Mouse (Mus musculus): Measurements from ENCODE around the gene Mkln1.

Mkln1 gene

DNA sequence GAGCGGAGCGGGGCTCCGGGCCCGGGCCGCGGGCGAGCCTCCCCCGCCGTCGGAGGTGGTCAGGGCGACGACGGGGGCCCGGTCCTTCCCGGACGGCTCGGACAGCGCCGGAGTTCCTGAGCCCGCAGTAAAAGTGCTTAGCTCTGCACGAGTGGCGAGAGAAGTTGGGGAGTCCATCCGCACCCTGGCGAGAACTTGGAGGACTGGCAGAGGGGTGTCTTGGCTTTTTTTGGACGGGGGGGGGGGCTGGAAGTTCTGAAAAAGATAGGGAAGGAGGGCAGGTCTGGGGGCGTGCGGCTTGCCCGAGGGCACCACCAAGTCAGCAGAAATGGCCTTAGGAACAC lies 643 bp downstream of the Mkln1 start:
- DNase-seq (ENCODE audit: low spot score): no peak

DNA sequence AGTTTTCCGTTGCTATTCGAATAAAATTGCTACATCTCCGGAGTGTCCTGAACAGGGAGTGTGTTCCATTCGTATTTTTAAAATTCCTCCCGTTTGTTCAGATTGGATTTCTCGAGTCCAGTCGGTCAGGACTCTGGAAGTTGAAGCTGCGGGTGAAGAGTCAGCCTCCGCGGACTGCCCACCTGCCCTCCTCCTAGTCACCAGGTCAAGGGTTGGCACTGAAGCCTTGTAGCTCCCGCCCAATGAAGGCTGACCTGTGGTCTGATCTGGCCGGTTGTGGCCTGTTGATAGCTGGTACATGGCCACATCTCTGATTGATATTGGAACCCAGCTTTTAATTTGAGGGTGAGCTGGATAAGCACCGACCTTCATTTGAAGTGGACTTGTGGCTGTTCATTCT lies 1.0 kb downstream of the Mkln1 start:
- DNase-seq (ENCODE audit: low spot score): peak; percentile 42

DNA sequence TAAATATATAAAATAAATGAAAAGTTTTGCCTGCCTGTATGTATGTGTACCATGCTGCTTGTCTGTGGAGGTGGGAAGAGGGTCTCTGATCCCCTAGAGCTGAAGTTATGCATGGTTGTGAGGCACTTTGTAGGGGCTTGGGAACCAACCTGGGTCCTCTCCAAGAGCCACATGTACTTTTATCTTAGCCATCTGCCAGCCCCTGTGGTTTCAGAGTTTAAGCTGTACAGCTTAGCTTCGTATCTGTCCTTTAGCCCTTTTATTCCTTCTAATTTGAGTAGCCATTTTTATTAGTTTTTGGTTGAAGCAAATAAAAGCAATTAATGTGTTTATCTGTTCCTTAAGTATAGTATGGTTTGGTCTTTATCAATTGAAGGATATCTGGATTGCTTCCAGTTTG lies 12.5 kb downstream of the Mkln1 start:
- no peak for DNase-seq (ENCODE audit: low spot score)

- no peak for DNase-seq (ENCODE audit: low spot score)
These were observed 14.0 kb downstream of the Mkln1 start for GRCm38 (mm10) chr6:31412487-31412886.

DNA sequence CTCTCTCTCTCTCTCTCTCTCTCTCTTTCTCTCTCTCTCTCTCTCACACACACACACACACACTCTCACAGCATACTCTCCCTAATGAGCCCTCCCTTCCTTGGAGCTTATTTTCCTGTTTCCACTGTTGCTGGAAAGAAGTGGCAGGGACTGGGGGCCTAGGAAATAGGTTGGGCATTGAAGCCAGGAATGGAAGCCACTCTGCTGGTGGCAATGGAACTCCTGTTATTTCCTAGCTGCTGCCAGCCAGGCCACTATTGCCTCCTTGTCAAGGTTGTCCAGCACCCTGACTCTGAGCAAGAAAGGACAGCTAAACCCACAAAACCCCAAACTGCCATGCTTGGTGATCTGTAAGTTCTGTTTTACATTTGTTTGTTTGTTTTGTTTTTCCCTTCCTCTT lies 15.0 kb downstream of the Mkln1 start:
- no peak for DNase-seq (ENCODE audit: low spot score)

DNA sequence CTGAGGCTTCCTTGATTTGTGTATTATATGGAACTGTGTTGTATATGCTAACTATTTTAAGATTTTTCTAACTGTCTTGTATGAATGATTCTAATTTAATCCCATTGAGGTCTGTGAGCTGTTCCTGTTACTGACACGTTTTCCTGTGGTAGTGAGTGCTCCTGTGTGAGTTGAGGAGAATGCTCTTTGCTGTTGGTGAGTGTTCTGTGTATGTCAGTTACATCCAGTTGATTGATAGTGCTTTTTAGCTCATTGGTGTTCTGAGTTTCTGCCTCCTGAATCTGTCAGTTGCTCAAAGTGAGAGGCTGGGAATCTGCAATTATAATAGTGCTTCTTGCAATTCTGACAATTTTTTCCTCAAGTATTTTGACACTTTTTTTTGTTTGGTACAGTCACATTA lies 15.8 kb downstream of the Mkln1 start:
- no peak for DNase-seq (ENCODE audit: low spot score)

GRCm38 (mm10) chr6:31425428-31425827 lies 26.9 kb downstream of the Mkln1 start:
- DNase-seq (ENCODE audit: low spot score): no peak

GRCm38 (mm10) chr6:31437264-31437663 lies 38.7 kb downstream of the Mkln1 start:
- DNase-seq (ENCODE audit: low spot score): no peak

DNA sequence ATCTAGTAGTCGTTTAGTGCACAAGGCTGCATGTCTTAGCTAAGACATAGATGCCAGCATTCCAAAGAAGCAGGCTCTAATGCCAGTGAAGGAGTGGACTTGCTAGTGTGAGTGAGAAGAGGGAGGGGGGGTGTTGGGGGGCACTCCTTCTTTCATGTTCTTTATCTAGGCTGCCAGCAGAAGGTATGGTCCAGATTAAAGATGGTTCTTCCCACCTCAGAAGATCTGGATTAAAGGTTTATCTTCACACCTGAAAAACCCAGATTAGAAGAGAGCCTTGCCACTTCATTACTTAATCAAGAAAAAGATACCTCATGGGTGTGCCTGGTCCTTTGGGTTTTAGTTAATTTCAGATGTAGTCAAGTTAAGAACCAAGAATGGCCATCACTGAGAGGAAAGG lies 46.7 kb downstream of the Mkln1 start:
- DNase-seq (ENCODE audit: low spot score): no peak

DNA sequence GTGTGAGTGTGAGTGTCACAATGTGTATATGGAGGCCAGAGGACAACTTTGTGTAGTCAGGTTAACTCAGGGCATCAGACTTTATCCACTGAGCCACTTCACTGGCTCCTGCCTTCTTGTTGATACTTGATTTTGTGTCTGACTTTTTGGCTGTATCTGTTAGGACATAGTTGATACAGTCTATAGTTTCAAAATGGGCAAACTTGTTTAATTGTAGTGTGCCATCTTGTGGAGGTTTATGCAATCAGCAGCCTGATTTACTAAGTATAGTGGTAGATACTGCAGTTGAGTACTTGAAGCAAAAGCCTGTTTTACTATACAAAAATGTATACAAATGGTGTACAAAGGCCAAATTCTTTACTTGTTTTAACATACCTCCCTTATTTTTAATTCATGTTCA lies 55.2 kb downstream of the Mkln1 start:
- DNase-seq (ENCODE audit: low spot score): peak; percentile 32

DNA sequence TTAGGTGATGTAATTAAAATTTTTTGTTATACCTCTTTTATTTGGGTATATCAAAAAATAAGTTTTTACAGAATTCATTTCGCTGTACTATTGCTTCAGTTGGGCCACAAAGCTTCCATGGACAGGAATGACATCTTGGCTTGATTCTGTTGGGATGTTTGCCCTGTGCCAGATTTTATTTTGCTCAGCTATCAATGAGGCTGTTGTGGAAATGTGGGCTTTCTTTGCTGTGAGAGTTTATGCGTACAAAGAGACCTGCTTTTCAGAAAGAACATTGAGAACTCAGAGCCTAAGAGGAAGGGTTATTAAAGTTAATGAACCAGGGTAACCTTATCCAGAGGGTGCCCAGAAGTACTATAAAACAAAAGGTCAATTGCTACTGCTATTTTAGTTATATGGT lies 56.8 kb downstream of the Mkln1 start:
- no peak for DNase-seq (ENCODE audit: low spot score)

DNA sequence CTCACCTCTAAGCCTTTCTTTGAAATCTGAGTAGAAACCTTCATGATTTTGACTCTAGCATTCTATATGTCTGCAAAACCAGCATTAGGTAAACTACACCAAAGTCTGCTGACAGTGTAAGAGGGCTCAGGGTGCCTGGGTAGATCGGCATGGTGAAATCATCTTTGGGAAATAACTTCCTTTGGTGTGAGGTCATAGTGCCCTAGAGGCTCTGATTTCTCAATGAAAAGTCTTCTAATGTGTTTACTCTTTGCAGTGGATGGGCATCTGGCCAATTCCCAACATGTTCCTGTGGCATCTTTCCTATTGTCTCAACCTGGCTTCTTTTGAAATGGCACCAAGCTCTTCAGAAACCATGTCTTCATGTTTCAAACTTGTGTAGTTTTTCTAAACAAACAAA lies 58.5 kb downstream of the Mkln1 start:
- no peak for DNase-seq (ENCODE audit: low spot score)

DNA sequence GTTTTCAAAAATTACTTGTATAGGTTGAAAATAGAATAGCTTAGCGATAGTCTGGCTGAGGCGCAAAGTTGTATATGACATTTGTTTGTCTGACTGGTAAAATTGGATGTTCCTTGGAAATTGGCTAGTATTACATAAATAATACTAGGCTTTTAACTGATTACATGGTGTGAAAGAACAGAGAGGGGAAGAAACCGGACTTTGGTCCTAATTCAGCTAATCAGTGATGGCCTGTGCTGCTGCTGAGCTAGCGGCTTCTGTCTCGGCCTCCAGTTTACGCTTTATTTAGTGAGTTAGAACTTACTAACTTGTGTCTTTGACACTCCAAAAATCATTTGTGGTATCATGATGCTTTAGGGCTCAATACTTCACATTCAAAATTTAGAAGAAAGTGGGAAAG lies 70.9 kb downstream of the Mkln1 start:
- no peak for DNase-seq (ENCODE audit: low spot score)

DNA sequence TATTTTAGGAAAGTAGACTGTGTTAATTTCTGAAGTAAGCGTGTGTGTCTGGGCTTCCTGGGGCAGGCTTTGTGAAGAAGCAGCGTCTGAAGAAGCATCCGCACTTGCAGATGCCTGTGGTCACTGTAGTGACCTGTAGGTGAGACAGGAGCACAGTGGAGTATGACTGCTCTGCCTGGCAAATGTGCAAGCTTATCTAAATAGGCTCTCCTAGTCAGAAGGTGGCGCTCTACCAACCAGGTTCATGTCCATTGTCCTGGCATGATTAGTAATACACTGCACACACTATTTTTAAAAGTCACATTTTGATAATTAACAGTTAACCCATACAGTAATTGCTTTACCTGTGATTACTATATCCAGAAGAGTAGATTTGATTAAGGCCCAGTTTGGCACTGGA lies 79.7 kb downstream of the Mkln1 start:
- no peak for DNase-seq (ENCODE audit: low spot score)

DNA sequence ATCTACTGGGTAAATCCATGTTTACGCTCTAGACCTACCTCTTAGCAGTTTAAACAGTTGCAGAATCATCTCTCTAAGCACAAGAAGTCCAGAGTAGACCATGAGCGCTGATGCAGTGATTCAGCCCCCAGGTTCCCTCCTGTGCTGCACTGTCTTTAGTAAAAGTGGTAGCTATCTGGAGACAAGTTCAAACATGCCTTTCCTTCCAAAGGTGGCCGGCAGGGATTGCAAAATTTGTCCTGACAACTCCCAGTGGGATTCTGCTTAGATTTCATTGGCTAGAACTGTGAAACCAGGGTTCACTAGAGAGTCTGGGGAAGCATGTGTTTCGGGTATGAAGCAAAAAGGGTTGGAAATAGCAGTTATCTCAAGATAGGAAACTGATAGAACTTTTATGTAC lies 81.5 kb downstream of the Mkln1 start:
- no peak for DNase-seq (ENCODE audit: low spot score)

DNA sequence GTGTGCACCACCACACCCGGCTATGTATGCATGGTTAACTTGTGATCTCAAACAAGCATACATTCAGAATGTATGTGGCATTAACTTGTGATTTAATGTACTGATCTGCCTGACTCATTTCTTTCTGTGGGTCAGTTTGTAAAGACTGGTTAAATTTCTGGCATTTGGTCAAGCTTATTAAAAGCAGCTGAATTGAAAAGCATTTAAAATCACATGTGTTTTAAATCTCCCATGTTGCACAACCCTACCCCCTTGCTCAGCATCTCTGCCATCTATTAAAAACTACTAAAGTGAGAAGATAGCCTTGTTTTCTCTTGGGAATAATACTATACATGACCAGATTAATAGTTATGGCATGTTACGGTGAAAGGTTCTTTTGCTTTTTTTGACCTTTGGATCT lies 88.1 kb downstream of the Mkln1 start:
- no peak for DNase-seq (ENCODE audit: low spot score)

- DNase-seq (ENCODE audit: low spot score): no peak
These were observed 91.4 kb downstream of the Mkln1 start for GRCm38 (mm10) chr6:31489950-31490349.

DNA sequence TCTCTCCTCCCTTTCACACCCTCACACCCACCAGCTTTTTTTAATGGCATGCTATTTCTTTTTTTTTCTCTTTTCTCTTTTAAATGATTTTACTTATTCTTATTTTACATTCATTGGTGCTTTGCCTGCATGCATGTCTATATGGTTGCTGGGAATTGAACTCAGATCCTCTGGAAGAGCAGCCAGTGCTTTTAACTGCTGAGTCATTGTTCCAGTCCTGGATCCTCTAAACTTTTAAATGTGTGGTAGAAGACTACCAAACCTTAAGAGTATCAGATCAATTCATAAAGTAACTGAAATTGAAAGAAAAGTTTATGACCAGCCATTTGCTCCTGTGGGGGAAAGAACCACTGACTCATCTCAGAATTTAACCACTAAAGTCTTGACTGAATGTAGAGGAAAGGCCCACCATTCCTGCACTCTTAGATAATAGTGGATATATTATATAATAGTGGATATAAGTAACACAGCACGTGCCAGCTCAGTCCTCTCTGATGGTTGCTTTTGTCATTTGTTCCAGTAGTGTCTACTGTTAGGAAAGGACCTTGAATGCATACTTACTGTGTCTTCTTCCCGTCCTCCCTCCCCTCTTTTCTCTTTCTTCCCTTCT lies 96.7 kb downstream of the Mkln1 start:
- DNase-seq (ENCODE audit: low spot score): no peak

DNA sequence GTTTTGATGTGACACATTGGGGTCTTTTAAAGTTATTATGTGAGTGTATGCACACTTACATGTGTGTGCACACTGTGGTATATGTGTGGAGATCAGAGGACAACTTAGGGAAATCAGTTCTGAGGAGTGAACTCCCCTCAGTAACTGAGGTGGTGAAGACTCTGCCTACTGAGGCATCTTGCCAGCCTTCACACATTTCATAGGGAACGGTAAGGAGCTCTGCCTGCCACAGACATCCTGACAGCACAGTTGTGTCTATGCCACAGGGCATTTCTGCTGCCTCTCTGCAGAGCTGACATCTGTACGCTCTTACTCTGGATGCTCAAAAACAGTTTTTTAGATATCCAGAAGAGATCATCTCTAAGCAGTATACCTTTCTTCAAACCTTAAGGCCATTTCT lies 97.7 kb downstream of the Mkln1 start:
- DNase-seq (ENCODE audit: low spot score): no peak

DNA sequence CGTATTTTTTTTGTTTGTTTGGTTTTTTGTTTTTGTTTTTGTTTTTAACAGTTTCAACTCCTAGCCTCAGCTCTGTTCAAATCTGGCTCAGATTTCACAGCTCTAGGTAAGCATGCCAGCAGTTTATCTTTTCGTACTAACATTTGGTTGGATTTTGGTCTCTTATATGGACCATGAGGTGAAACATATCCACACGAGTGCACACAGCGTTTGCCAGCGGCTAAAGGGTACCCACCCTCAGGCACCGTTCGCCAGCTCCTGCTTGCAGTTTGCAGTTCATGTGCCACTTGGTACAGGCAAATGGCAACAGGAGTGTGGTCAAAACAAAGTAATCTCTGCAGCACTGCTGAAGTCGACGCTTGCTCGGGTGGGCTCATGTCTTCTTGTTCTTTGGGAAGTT lies 101.3 kb downstream of the Mkln1 start:
- no peak for DNase-seq (ENCODE audit: low spot score)

DNA sequence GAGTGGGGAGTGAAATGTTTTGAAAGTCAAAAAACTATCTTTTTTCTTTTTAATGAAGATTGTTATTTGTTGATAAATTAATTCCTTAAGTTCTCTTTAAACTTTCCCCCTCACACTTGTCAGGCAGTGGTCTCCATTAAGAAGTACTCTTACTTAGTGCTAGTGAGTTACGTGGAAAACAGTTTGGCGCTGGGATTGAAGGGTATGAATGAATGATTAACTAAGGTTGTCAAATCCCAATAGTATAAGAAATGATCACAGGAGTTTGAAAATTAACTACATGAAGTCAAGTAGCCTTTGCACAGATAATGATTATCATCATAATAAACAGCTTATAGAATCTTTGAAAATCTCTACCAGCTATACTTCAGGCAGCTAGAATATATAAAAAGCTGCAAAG lies 101.7 kb downstream of the Mkln1 start:
- DNase-seq (ENCODE audit: low spot score): no peak

DNA sequence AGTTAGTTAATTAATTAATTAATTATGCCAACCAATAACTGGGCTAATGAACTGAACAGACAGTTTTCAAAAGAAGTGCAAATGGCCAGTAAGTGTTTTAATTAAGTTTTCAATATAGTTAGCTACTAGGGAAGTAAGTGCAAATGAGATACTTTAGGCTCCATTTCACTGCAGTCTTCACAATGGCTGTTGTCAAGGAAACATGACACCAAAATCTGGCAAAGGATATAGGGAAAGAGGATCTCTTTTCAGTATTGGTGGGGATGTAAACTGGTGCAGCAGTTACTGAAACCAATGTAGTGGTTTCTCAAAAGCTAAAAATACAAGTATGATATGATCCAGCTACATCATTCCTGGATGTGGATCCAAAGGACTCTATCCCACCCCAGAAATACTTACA lies 102.2 kb downstream of the Mkln1 start:
- no peak for DNase-seq (ENCODE audit: low spot score)

- no peak for DNase-seq (ENCODE audit: low spot score)
These were observed 104.1 kb downstream of the Mkln1 start for GRCm38 (mm10) chr6:31502614-31503013.

DNA sequence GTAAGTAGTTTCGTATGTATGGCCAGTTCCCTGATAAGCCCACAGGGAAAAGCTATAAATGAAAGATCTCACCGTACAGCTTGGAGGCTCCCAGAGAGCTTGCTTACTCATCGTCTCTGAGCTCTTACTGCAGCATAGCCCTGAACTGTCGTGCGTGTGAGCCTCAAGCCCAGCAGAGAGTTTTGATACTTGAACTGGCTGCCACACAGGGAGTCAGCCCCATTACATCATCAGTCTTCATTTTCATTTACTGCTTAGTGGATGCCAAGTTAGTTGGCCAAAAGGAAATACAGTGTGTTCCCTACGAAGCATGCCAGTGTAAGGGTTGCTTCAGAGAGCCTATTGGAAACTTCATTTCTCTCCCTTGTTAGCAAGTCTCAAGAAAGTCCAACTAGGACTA lies 115.2 kb downstream of the Mkln1 start:
- DNase-seq (ENCODE audit: low spot score): no peak

DNA sequence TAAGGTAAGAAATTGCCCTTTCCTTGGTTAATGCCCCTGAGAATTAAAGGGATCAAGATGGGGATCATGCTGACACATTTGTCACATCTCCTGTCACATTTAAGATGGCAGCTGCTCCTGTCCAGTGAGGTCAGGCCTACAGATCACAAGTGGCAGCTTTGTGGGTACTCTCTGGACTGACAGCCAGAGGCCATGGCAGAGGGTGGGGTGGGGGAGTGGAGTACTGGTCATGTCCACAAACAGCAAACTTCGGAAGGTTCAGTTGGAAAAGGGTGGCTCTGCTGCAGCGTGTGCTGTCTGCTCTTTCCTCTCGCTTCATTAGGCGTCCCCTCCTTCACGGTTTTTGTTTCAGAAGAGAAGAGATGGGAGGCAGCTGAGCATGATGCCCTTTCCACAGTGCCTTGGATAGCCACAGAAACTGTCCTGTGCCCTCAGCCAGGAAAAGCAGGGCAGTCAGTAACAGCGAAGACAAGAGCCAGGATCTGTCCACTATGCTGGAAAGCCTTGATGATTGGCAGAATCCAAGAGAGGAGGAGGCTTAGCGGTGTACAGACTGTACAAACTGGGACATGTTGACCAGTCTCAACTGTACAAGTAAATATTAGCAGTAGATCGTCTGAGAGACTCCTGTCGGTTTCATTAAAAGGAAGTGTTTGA lies 119.3 kb downstream of the Mkln1 start:
- no peak for DNase-seq (ENCODE audit: low spot score)
